Mouse (Mus musculus): ENCODE measurements at regions not wholly inside any gene's neighbourhood (a gene's known extent, or its start where the extent isn't known, plus 50 kb on each side); places are given as distances from the start of the nearest gene placed in this dataset.

DNA sequence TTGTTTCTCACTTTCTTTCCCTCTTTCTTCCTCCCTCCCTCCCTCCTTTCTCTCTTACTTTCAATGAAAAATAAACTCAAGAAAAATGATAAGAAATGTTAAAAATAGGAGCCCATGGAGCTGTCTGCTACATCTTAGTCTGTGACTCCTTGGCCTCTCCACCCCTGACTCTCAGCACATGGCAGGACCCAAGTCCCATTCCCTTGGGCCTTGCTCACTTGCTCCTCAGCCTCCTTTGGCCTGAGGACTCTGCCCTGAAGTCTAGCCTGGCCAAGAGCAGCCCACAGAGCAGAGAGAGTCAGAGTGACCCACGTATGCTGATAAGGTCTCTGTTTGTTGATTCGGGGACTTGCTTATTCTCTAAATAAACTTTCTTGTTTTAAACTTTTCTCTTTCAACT is 73.7 kb upstream of the Adra1d start:
- Histone ChIP-seq H3K27ac (no peak overlapping the region), H3K27me3 (no peaks in the 10 kb centered on the region), H3K4me2 (no peak overlapping the region), H3K4me3 (no peak overlapping the region), H3K4me1 (no peaks in the 10 kb centered on the region), H3K9me3 (no peaks in the 10 kb centered on the region), H3K36me3 (no peaks in the 10 kb centered on the region), H3K9ac (no peak overlapping the region)
- no peak for ATAC-seq (ENCODE audit: insufficient number of reproducible peaks, insufficient read depth, low FRiP score, low TSS enrichment, low read depth)
- 93% methylated on average over 2 of the region's 2 CpGs for WGBS

DNA sequence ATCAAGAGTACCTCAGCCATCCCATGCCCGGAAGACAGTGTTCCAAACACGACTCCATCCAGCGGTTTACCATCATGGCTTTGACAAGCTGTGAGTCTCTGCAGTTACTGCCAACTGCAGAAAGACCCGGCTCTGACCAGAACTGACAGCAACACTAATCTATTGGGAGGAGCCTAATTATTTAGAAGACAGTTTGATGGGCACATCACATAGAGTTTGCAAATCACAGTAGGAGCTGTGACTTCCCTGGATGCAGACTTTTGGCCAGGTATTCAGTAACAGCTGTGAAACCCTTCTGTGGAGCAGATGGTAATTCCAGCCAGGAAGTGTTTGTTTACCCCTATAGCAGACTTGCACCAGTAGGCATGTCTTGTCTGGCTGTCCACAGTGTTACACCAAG is 55.8 kb upstream of the Adra1d start:
- Histone ChIP-seq H3K27me3 (no peaks in the 10 kb centered on the region), H3K9me3 (no peaks in the 10 kb centered on the region), H3K4me1 (peaks cover 4% of the 10 kb centered on the region; the same call in 1 of the 2 replicates), H3K36me3 (no peaks in the 10 kb centered on the region), H3K4me2 (no peak overlapping the region), H3K4me3 (no peak overlapping the region), H3K9ac (no peak overlapping the region), H3K27ac (no peak overlapping the region)
- no peak for ATAC-seq (ENCODE audit: insufficient number of reproducible peaks, insufficient read depth, low FRiP score, low TSS enrichment, low read depth)
- 75% methylated on average over 4 of the region's 4 CpGs for WGBS

DNA sequence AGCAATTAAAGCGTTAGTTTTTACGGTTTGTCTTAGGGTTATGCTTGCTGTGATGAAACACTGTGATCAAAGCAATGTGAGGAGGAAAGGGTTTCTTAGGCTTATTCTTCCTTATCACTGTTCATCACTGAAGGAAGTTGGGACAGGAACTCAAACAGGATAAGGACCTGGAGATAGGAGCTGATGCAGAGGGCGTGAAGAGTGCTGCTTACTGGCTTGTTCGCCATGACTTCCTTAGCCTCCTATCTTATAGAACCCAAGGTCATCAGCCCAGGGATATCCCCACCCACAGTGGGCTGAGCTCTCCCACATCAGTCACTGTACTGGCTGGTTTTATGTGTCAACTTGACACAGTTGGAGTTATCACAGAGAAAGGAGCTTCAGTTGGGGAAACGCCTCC is 50.4 kb upstream of the Adra1d start:
- Histone ChIP-seq H3K4me2 (no peak overlapping the region), H3K9me3 (no peaks in the 10 kb centered on the region), H3K27ac (no peak overlapping the region), H3K36me3 (no peaks in the 10 kb centered on the region), H3K4me3 (no peak overlapping the region), H3K27me3 (no peaks in the 10 kb centered on the region), H3K4me1 (peaks cover 4% of the 10 kb centered on the region; the same call in 1 of the 2 replicates), H3K9ac (no peak overlapping the region)
- 60% methylated on average over 5 of the region's 5 CpGs for WGBS
- ATAC-seq (ENCODE audit: insufficient number of reproducible peaks, insufficient read depth, low FRiP score, low TSS enrichment, low read depth) = no peak

Data from embryonic facial prominence, embryonic 13.5 days (tissue).